Mouse (Mus musculus): ENCODE data around the gene Macf1.
A peak's percentile ranks its signal among the peaks of the same experiment; 100 is the strongest.

DNA sequence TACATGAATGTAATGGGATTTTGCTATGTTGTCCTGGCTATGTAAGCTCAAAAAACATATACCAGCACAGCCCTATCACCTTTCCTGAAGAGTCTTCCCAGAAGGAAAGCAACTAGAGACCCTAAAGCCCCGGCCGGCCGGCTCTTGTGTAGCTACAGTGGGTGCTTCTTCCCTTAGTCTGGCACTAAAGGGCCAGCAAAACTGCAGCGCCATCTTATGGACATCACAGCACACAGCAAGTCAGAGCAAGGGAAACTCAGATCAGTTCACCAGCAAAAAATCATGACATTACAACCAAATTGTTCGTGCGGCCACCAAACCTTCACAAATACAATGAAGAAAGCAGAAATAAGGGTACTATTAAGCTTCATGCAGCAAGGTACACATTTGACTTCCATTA, 154.9 kb downstream of the Macf1 start:
- TF ChIP-seq CTCF (IDR thresholded peaks at IDR 0.05; ENCODE audit: low read depth, low read length) (peak; percentile 38; the same call in 1 of the 2 replicates), TAL1 (conservative IDR thresholded peaks at IDR 0.05; ENCODE audit: low read depth, low read length) (no peak), GATA1 (IDR thresholded peaks at IDR 0.05; ENCODE audit: borderline replicate concordance, low read length) (no peak)
